Mouse (Mus musculus) left cerebral cortex, postnatal 14 days (tissue): Measurements from ENCODE around the gene Phf23. TPM values are rescaled to one million over a fixed set of nuclear protein-coding genes. Genes with fewer than 3 reads are reported as not detected.

ENCODE experiments used
- DNase-seq, 2 experiments: peaks; one replicate each; pipeline ENCODE4 v3.0.0; 2021 to 2022; ENCODE audit warnings: low spot score in 2 of 2, mixed read lengths in 1 of 2
- intact Hi-C: fragments of 180-260 bp; cut with DNase I; formaldehyde crosslinking; loops from one replicate; pipeline ENCODE4 v1.15.1; 2025
- total RNA-seq, 2 experiments: library from RNA; stranded (reverse); gene quantifications; 2 replicates each; pipeline ENCODE4 v1.2.3; 2021

The Phf23 gene
- total RNA-seq, 2 experiments from 2014 or later = 39.2 to 40.2 TPM

DNA sequence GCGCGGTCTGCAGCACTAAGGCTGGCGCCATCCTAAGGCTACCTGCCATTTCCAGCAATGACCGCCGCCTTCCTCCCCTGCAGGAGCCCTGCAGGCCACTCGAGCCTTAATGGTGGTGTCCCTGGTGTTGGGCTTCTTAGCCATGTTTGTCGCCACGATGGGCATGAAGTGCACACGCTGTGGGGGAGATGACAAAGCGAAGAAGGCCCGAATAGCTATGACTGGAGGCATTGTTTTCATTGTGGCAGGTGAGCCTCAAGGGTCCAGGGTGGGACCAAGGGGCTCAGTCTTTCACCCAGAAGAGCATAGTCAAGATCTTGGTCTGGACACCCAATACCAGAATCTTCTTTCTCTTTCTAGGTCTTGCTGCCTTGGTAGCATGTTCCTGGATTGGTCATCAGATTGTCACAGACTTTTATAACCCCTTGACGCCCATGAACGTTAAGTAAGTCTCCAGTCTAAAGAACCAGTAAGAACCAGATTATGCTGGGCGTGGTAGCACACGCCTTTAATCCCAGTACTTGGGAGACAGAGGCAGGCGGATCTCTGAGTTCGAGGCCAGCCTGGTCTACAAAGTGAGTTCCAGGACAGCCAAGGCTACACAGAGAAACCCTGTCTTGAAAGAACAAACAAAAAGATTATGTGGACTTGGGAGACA, 28.6 kb upstream of the Phf23 start:
- DNase-seq = no peak
- intact Hi-C loops = no loop called here

GRCm38 (mm10) chr11:69968793-69969192, 26.8 kb upstream of the Phf23 start:
- DNase-seq = no peak
- intact Hi-C loops = no loop called here

- intact Hi-C loops = no loop called here
- no peak for DNase-seq
These were observed 25.4 kb upstream of the Phf23 start for GRCm38 (mm10) chr11:69970222-69970621.

GRCm38 (mm10) chr11:69970775-69971174, 24.8 kb upstream of the Phf23 start:
- DNase-seq = no peak
- intact Hi-C loops = no loop called here

DNA sequence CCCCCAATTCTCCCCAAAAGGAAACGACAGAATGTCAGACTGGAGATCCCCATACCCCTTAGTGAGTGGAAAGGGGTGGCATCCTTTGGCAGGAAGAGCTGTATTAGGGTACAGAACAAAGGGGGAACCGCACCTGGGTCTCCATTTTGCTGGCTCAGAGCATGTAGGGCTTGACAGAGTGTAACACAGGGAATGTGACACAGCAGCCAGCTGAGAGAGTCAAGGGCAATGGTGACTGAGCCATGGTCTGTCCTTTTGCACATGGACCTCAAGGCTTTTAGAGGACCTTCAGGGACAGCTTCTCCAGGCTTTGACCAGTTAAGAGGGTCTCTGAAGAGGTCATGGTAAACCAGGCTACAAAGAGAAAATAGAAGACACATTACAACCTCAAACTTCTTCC, 20.7 kb upstream of the Phf23 start:
- DNase-seq = no peak
- intact Hi-C loops = no loop called here

DNA sequence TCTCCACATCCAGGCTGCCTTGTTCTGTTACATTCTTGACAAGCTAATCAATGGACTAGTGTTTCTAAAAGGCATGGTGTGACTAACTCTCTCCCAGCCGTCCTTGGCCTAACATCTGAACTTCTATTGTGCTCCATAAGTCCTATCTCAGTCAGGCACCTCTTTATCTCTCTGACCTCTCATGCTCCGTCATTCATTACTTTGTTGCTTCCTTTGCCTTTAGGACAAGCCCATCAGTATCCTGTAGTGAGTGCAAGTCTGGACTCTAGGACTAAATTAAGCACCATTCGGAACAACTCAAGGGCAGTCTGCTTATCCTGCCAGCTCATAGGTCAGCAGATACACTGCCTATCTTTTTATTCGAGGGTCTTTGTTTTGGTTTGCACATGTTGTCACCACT, 19.3 kb upstream of the Phf23 start:
- no peak for DNase-seq
- intact Hi-C loops = no loop called here

GRCm38 (mm10) chr11:69979827-69980195, 15.8 kb upstream of the Phf23 start:
- intact Hi-C loops = no loop called here
- DNase-seq = no peak

- intact Hi-C loops = no loop called here
- DNase-seq = peak; percentile 98 to 99
These were observed 15.1 kb upstream of the Phf23 start for GRCm38 (mm10) chr11:69980196-69981140.

- DNase-seq = no peak
- intact Hi-C loops = no loop called here
These were observed 14.3 kb upstream of the Phf23 start, which contains the start of gene Ctdnep1 for GRCm38 (mm10) chr11:69981141-69981762. Gene Ctdnep1 (plus strand): TSS chr11:69981156.

DNA sequence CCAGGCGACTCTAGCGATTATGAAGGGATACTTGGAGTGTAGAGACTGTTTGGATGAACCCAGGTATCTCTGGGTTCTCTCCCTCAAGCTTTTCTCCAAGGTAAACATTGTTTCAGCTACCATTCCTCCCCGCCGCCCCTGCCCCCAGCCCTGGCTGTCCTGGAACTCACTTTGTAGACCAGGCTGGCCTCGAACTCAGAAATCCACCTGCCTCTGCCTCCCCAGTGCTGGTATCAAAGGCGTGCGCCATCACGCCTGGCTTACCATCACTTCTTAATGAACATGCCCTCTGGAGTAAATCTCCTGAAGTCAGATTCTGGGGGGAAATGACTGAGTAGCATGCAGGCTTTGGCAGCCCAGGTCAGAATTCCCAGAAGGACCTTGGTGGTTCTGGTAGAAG, 13.4 kb upstream of the Phf23 start, which contains the start of gene Elp5:
TSS of gene Elp5 (minus strand) at position 293 of the 400 bp plus-strand sequence.
- intact Hi-C loops = no loop called here
- DNase-seq = no peak

GRCm38 (mm10) chr11:69982877-69983276, 12.7 kb upstream of the Phf23 start:
- intact Hi-C loops = no loop called here
- DNase-seq = no peak

GRCm38 (mm10) chr11:69983377-69983776, 12.2 kb upstream of the Phf23 start:
- intact Hi-C loops = no loop called here
- no peak for DNase-seq

- DNase-seq = no peak
- intact Hi-C loops = no loop called here
These were observed 11.1 kb upstream of the Phf23 start for GRCm38 (mm10) chr11:69984431-69984830.

- intact Hi-C loops = no loop called here
- no peak for DNase-seq
These were observed 5.6 kb upstream of the Phf23 start for GRCm38 (mm10) chr11:69989949-69990348.

DNA sequence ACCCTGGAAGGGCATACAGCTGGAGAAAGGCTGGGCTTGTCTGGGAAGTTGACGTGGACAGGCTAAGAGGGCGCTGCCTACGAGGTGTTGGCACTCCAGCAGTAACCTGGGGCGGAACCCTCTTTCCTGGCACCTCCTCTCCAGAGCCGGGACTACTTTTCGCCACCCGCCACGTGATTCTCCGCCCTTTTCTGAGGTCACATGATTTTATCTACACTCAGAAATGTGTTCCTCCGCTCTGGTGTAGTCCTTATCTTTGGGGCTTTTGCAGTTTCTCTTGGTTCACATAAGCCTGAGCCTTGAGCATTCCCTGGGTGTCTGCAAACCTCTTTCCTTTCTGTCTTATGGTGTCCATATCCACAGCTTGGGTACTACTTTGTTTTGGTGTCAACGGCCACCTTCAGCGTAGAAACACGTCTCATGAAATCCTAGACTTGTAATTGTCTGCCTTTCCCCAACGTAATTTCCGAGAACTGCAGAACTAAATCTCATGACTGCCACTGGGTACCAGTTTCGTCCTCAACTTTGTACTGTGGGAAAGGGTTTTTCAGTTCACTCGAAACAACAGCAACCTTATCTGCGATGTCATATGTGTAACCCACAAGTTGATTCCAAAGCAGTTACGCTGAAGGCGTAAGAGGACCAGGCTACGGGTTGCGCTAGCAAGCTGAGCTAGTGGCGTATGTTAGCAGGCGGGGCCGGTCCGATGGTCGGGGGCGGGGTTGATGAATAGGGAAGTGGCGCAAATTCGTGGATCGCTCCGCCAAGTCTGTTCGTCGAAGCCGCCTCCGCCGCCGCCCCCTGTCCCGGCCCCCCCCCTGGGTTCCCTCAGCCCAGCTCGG, 4.5 kb upstream of the Phf23 start, which contains the start of gene Gabarap:
TSS of gene Gabarap (plus strand) at position 294 of the 842 bp plus-strand sequence.
- intact Hi-C loops = no loop called here
- DNase-seq = peak; percentile 97

DNA sequence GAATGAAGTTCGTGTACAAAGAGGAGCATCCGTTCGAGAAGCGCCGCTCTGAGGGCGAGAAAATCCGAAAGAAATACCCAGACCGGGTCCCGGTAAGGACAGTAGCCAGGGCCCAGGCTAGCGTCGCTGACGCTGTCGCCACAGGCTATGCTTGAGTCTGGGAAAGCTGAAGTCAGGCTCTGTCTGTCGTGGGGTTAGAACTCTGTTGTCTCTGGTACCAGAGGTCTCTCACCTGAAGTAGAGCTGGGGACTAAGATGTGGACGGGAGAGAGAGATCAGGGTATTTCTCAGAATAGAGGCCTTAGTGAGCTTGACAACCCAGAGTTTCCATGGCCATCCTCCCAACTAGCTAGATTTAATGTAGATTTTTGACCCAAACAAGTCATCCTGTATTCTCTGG, 3.9 kb upstream of the Phf23 start:
- intact Hi-C loops = no loop called here
- DNase-seq = no peak

DNA sequence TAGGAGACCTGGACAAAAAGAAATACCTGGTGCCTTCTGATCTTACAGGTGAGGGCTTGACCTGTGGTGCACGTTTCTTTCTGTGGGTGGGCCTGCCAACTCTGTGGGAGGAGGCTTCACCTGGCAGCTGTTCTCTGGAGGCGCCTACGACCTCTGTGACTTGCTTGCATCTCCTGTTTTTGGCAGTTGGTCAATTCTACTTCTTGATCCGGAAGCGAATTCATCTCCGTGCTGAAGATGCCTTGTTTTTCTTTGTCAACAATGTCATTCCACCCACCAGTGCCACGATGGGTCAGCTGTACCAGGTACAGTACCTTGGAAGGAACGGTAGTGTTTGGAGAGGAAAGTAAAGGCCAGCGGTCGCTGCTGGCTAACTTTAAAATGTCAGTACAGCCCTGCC, 3.2 kb upstream of the Phf23 start:
- no peak for DNase-seq
- intact Hi-C loops = no loop called here

DNA sequence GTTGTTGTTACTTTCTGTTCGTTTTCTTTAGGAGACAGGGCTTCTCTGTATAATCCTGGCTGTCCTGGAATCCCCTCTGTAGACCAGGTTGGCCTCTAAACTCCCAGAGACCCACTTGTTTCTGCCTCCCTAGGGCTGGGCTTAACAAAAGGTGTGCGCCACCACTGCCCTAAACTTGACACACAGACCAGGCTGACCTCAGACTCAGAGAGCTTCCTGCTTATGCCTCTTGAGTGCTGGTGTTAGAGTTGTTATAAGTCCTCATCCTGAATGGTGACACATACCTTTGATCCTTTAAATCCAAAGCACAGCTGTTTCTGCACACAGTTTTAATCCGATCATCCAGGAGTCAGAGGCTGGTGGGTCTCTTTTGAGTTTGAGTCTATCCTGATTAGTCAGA, 2.6 kb upstream of the Phf23 start:
- DNase-seq = no peak
- intact Hi-C loops = no loop called here

DNA sequence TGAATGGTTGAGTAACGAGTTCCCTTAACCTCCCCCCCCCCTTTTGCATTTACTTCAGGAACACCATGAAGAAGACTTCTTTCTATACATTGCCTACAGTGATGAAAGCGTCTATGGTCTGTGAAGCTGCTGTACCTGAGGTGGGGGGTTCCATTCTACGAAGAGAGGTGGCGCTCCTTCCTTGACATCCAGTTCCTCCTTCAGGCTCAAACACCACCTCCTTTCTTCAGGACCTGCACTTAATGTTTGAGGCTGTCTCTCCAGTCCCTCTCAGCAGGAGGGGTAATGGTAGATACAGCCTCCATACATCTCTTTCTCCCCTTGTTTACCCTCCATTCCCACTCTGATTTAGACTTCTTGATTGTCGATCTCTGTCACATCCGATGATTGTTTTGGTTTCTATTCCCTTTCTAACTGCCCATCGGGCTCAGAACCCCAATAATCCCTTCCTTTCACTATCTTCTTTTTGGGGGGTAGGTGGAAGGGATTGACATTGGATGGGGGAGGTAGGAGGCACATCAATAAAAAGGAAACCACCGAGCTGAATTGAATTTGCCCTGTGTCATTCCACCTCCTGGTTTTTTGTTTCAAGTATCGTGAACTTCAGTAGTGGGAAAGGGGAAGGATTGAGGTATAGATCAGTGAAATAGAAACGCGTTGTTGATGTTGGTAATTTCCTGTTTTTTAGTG, 1.0 kb upstream of the Phf23 start:
- intact Hi-C loops = no loop called here
- no peak for DNase-seq
